In genomic region chr10:5227395-5228076, GRCm38 (mm10) we compare ENCODE assay signal across 9 mouse cellular contexts.
DNase-seq lines count a peak whose midpoint lies in the region; ATAC-seq and TF ChIP-seq lines count a peak whose summit lies in the region.
"Had no signal": no experiment of that assay in that cellular context is flagged by ENCODE, and none has a peak within 500 bp of the region (broad histone marks: within the 10 kb centered on the region; RNA-seq: fewer than 3 reads in every experiment).

No protein-coding gene starts in this region.

- H3K4me3 ChIP-seq in kidney, adult 2 months (ENCODE audit: insufficient read depth, low read depth, low read length): no peak overlapping the region
- H3K4me3 ChIP-seq in kidney, embryonic 16.5 days (ENCODE audit: low read length): no peak overlapping the region
- no peak overlapping the region for H3K4me3 ChIP-seq in hindbrain, embryonic 10.5 days
- H3K4me3 ChIP-seq in midbrain, embryonic 13.5 days (replicated peaks): no peak overlapping the region
- H3K4me3 ChIP-seq: lung, embryonic 15.5 days had no signal

- DNase-seq in kidney, adult 2 months: peak; percentile 11
- DNase-seq in CD8-positive naive resting alpha-beta T cell, adult 2 months (ENCODE audit: low read depth in 2 of 2, low spot score in 2 of 2): peak; percentile 10 to 42
- peak; percentile 85 for DNase-seq in brain, adult 2 months (ENCODE audit: low read depth, low spot score)
- peak; percentile 19 for DNase-seq in left cerebral cortex, postnatal 4 days
- DNase-seq in thymus, postnatal 25 days: peak; percentile 40
- no peak for DNase-seq in hindbrain, embryonic 10.5 days (ENCODE audit: low spot score)

- 85% methylated on average over 20 of the region's 20 CpGs for WGBS in kidney, adult 2 months
- 86% methylated on average over 20 of the region's 20 CpGs for WGBS in kidney, embryonic 16.5 days
- 82% methylated on average over 20 of the region's 20 CpGs for WGBS in hindbrain, embryonic 10.5 days
- 85% methylated on average over 20 of the region's 20 CpGs for WGBS in midbrain, embryonic 13.5 days

- no peaks in the 10 kb centered on the region for H3K4me1 ChIP-seq in kidney, adult 2 months (ENCODE audit: control insufficient read depth, insufficient read depth, low read length)
- H3K4me1 ChIP-seq in kidney, embryonic 16.5 days (ENCODE audit: insufficient read depth, low read length): no peaks in the 10 kb centered on the region
- H3K4me1 ChIP-seq in hindbrain, embryonic 10.5 days (replicated peaks): no peaks in the 10 kb centered on the region
- H3K4me1 ChIP-seq in midbrain, embryonic 13.5 days (replicated peaks): no peaks in the 10 kb centered on the region
- H3K4me1 ChIP-seq: lung, embryonic 15.5 days had no signal

- intact Hi-C loops in left cerebral cortex, postnatal 4 days (cut with DNase I): no loop called here

- peak; percentile 39; the same call in 1 of the 2 replicates for TF ChIP-seq CTCF in kidney, adult 2 months (conservative IDR thresholded peaks at IDR 0.05; ENCODE audit: insufficient read depth, insufficient read length, low read depth, low read length)

- ATAC-seq in kidney, embryonic 16.5 days (ENCODE audit: low FRiP score, low TSS enrichment): no peak
- no peak for ATAC-seq in midbrain, embryonic 13.5 days

- no peak overlapping the region for H3K4me2 ChIP-seq in kidney, embryonic 16.5 days (replicated peaks; ENCODE audit: low read depth, low read length)
- H3K4me2 ChIP-seq in midbrain, embryonic 13.5 days (replicated peaks): no peak overlapping the region
- H3K4me2 ChIP-seq: lung, embryonic 15.5 days had no signal

- no peak for TF ChIP-seq POLR2A in kidney, adult 2 months (IDR thresholded peaks at IDR 0.05; ENCODE audit: low read depth, low read length)

- no peaks in the 10 kb centered on the region; the same call in 1 of the 2 replicates for H3K36me3 ChIP-seq in kidney, adult 2 months (ENCODE audit: control insufficient read depth, insufficient read depth, low read length)
- H3K36me3 ChIP-seq in kidney, embryonic 16.5 days (ENCODE audit: insufficient read depth, low read length): no peaks in the 10 kb centered on the region
- no peaks in the 10 kb centered on the region for H3K36me3 ChIP-seq in hindbrain, embryonic 10.5 days
- no peaks in the 10 kb centered on the region for H3K36me3 ChIP-seq in midbrain, embryonic 13.5 days

- H3K27me3 ChIP-seq in kidney, adult 2 months (replicated peaks; ENCODE audit: control insufficient read depth, insufficient read depth, low read length): no peaks in the 10 kb centered on the region
- no peaks in the 10 kb centered on the region; the same call in 1 of the 2 replicates for H3K27me3 ChIP-seq in kidney, embryonic 16.5 days (ENCODE audit: insufficient read depth, low read length)
- no peaks in the 10 kb centered on the region for H3K27me3 ChIP-seq in hindbrain, embryonic 10.5 days (ENCODE audit: insufficient read depth, poor library complexity, severe bottlenecking)
- H3K27me3 ChIP-seq in midbrain, embryonic 13.5 days: no peaks in the 10 kb centered on the region
- H3K27me3 ChIP-seq: lung, embryonic 15.5 days had no signal

- H3K9ac ChIP-seq in kidney, embryonic 16.5 days (replicated peaks; ENCODE audit: low read length): no peak overlapping the region
- no peak overlapping the region for H3K9ac ChIP-seq in midbrain, embryonic 13.5 days (replicated peaks)
- H3K9ac ChIP-seq: lung, embryonic 15.5 days had no signal

- no peak overlapping the region for H3K27ac ChIP-seq in kidney, adult 2 months (ENCODE audit: insufficient read depth, low read depth, low read length)
- H3K27ac ChIP-seq in kidney, embryonic 16.5 days (ENCODE audit: low read length): no peak overlapping the region
- H3K27ac ChIP-seq in hindbrain, embryonic 10.5 days: no peak overlapping the region
- H3K27ac ChIP-seq in midbrain, embryonic 13.5 days: no peak overlapping the region
- H3K27ac ChIP-seq: lung, embryonic 15.5 days had no signal

- H3K9me3 ChIP-seq in kidney, embryonic 16.5 days (ENCODE audit: low read length): no peaks in the 10 kb centered on the region
- H3K9me3 ChIP-seq in hindbrain, embryonic 10.5 days: no peaks in the 10 kb centered on the region
- H3K9me3 ChIP-seq in midbrain, embryonic 13.5 days: no peaks in the 10 kb centered on the region
- H3K9me3 ChIP-seq: lung, embryonic 15.5 days had no signal
